Mouse (Mus musculus): ENCODE measurements around the gene Fgf23.

The Fgf23 gene

GRCm38 (mm10) chr6:127072817-127073216 lies at the start of gene Fgf23:
Gene Fgf23, plus strand, starts transcription at chr6:127072902.
- ChIA-PET CTCF (interaction anchor here in 3 of 4 experiments (0.6 to 0.9 kb wide), 6 partner anchors 22 to 1238 kb away, joined by 3 to 4 read pairs (median 3); partner anchors contain the start of genes D6Wsu163e (in 1 of the 3), Rad51ap1 (in 1 of the 3) and Tigar (in 1 of the 3)), POLR2A (interaction anchor here in 3 of 4 experiments (0.5 to 1.6 kb wide), 7 partner anchors 9 to 1455 kb away, joined by 3 to 7 read pairs (median 3); partner anchors contain the start of gene Tigar (in 1 of the 3))

- POLR2A ChIA-PET = interaction anchor here in 1 of 4 experiments (1.8 kb wide), 1 partner anchor 56 kb away, joined by 4 read pairs; no protein-coding TSS in a partner anchor
- CTCF ChIA-PET = no interaction called here
These were observed 47.9 kb upstream of the Fgf23 start for GRCm38 (mm10) chr6:127024836-127025235.

- CTCF ChIA-PET = interaction anchor here (0.6 to 1.8 kb wide), 22 partner anchors 11 to 442 kb away, joined by 3 to 9 read pairs (median 3); partner anchors contain the start of genes D6Wsu163e (in 1 of the 4), Fgf6 (in 1 of the 4) and Rad51ap1 (in 1 of the 4)
These were observed 37.9 kb upstream of the Fgf23 start for GRCm38 (mm10) chr6:127034760-127035159.

GRCm38 (mm10) chr6:127044909-127045308 lies 27.8 kb upstream of the Fgf23 start:
- POLR2A ChIA-PET = interaction anchor here in 1 of 4 experiments (0.7 kb wide), 1 partner anchor 31 kb away, joined by 3 read pairs; no protein-coding TSS in a partner anchor
- CTCF ChIA-PET = interaction anchor here in 1 of 4 experiments (0.6 kb wide), 1 partner anchor 237 kb away, joined by 3 read pairs; no protein-coding TSS in a partner anchor

More at GRCm38 (mm10) chr6:127034760-127035159, 37.9 kb upstream of the Fgf23 start:
- POLR2A ChIA-PET = interaction anchor here in 3 of 4 experiments (0.9 to 1.9 kb wide), 4 partner anchors 9 to 96 kb away, joined by 3 to 6 read pairs (median 4); partner anchors contain the start of genes D6Wsu163e (in 1 of the 3) and Rad51ap1 (in 1 of the 3)

GRCm38 (mm10) chr6:127050847-127051246 lies 21.9 kb upstream of the Fgf23 start:
- CTCF ChIA-PET = no interaction called here
- POLR2A ChIA-PET = no interaction called here

GRCm38 (mm10) chr6:127056990-127057588 lies 15.6 kb upstream of the Fgf23 start:
- ChIA-PET CTCF (no interaction called here), POLR2A (no interaction called here)

GRCm38 (mm10) chr6:127059975-127060374 lies 12.7 kb upstream of the Fgf23 start:
- ChIA-PET POLR2A (no interaction called here), CTCF (no interaction called here)

- ChIA-PET CTCF (interaction anchor here (0.6 to 1.1 kb wide), 4 partner anchors 16 to 115 kb away, joined by 3 to 13 read pairs (median 3); no protein-coding TSS in a partner anchor), POLR2A (interaction anchor here in 1 of 4 experiments (0.9 to 1.2 kb wide), 2 partner anchors 17 to 26 kb away, joined by 3 read pairs; no protein-coding TSS in a partner anchor)
These were observed 8.8 kb upstream of the Fgf23 start for GRCm38 (mm10) chr6:127063915-127064314.

GRCm38 (mm10) chr6:127064815-127065214 lies 7.9 kb upstream of the Fgf23 start:
- CTCF ChIA-PET = interaction anchor here in 2 of 4 experiments (0.7 to 1.1 kb wide), 3 partner anchors 29 to 53 kb away, joined by 3 to 4 read pairs (median 3); no protein-coding TSS in a partner anchor
- POLR2A ChIA-PET = interaction anchor here in 3 of 4 experiments (0.6 to 1.0 kb wide), 4 partner anchors 15 to 1040 kb away, joined by 3 to 16 read pairs (median 4); no protein-coding TSS in a partner anchor

GRCm38 (mm10) chr6:127079867-127080731 lies 7.4 kb downstream of the Fgf23 start:
- ChIA-PET POLR2A (interaction anchor here (0.5 to 7.0 kb wide), 22 partner anchors 9 to 276 kb away, joined by 3 to 59 read pairs (median 4); partner anchors contain the start of genes D6Wsu163e (in 2 of the 4), Rad51ap1 (in 2 of the 4) and Tigar (in 2 of the 4)), CTCF (interaction anchor here (0.5 to 2.4 kb wide), 26 partner anchors 10 to 580 kb away, joined by 3 to 8 read pairs (median 3); partner anchors contain the start of genes D6Wsu163e (in 2 of the 4) and Rad51ap1 (in 2 of the 4))

- ChIA-PET POLR2A (interaction anchor here in 3 of 4 experiments (0.6 to 7.0 kb wide), 15 partner anchors 9 to 631 kb away, joined by 3 to 59 read pairs (median 4); partner anchors contain the start of genes Fgf23 (in 1 of the 3) and Tigar (in 1 of the 3)), CTCF (interaction anchor here in 3 of 4 experiments (0.5 to 1.7 kb wide), 6 partner anchors 13 to 290 kb away, joined by 3 to 6 read pairs (median 4); no protein-coding TSS in a partner anchor)
These were observed 9.1 kb downstream of the Fgf23 start for GRCm38 (mm10) chr6:127081820-127082219.

GRCm38 (mm10) chr6:127086739-127087138 lies 14.0 kb downstream of the Fgf23 start:
- ChIA-PET CTCF (interaction anchor here in 1 of 4 experiments (0.5 to 1.0 kb wide), 4 partner anchors 10 to 179 kb away, joined by 3 read pairs; partner anchors contain the start of gene Tigar), POLR2A (interaction anchor here in 3 of 4 experiments (0.7 to 1.7 kb wide), 9 partner anchors 15 to 1921 kb away, joined by 3 to 5 read pairs (median 3); partner anchors contain the start of genes D6Wsu163e (in 2 of the 3), Rad51ap1 (in 2 of the 3) and Tigar (in 1 of the 3))

GRCm38 (mm10) chr6:127094565-127094964 lies 21.9 kb downstream of the Fgf23 start:
- ChIA-PET CTCF (interaction anchor here (0.5 to 2.1 kb wide), 29 partner anchors 9 to 942 kb away, joined by 3 to 15 read pairs (median 4); partner anchors contain the start of genes D6Wsu163e (in 2 of the 4), Rad51ap1 (in 2 of the 4), Fgf23 (in 1 of the 4) and Tigar (in 1 of the 4)), POLR2A (interaction anchor here (0.6 to 4.8 kb wide), 16 partner anchors 8 to 138 kb away, joined by 3 to 47 read pairs (median 7); partner anchors contain the start of gene Tigar (in 2 of the 4))

GRCm38 (mm10) chr6:127103506-127104275 lies 31.0 kb downstream of the Fgf23 start:
- ChIA-PET CTCF (interaction anchor here (0.6 to 2.7 kb wide), 8 partner anchors 9 to 182 kb away, joined by 3 to 15 read pairs (median 4); partner anchors contain the start of gene Dyrk4 (in 1 of the 4)), POLR2A (interaction anchor here in 3 of 4 experiments (0.6 to 6.6 kb wide), 14 partner anchors 9 to 1628 kb away, joined by 3 to 59 read pairs (median 5); partner anchors contain the start of genes D6Wsu163e (in 2 of the 3) and Rad51ap1 (in 2 of the 3))

- ChIA-PET POLR2A (interaction anchor here in 3 of 4 experiments (1.0 to 6.6 kb wide), 9 partner anchors 10 to 166 kb away, joined by 4 to 59 read pairs (median 6); partner anchors contain the start of genes D6Wsu163e (in 2 of the 3) and Rad51ap1 (in 2 of the 3)), CTCF (interaction anchor here in 3 of 4 experiments (0.6 to 2.7 kb wide), 4 partner anchors 10 to 42 kb away, joined by 3 to 15 read pairs (median 9); no protein-coding TSS in a partner anchor)
These were observed 31.8 kb downstream of the Fgf23 start for GRCm38 (mm10) chr6:127104396-127105029.

- CTCF ChIA-PET = interaction anchor here in 2 of 4 experiments (0.9 to 2.7 kb wide), 4 partner anchors 10 to 313 kb away, joined by 3 to 14 read pairs (median 4); no protein-coding TSS in a partner anchor
These were observed 32.4 kb downstream of the Fgf23 start for GRCm38 (mm10) chr6:127105107-127105506.

More at GRCm38 (mm10) chr6:127105107-127105506, 32.4 kb downstream of the Fgf23 start:
- POLR2A ChIA-PET = interaction anchor here in 2 of 4 experiments (0.8 to 6.6 kb wide), 7 partner anchors 11 to 184 kb away, joined by 3 to 59 read pairs (median 10); partner anchors contain the start of gene Dyrk4 (in 1 of the 2)

All from embryonic stem cell, embryonic (primary cell).